Mouse (Mus musculus) forebrain, postnatal 0 days (tissue): ENCODE data around the gene Herc4. TPM values are rescaled to one million over a fixed set of nuclear protein-coding genes. Genes with fewer than 3 reads are reported as not detected.
"Not testable (repeated sequence)": the region's sequence is repeated elsewhere in the genome, so short reads cannot be mapped to it uniquely, and the experiment has no call there.

ENCODE experiments used
- ATAC-seq: fragments of 200-750 bp; cut with Nextera tagmentation; 2 replicates; pipeline ENCODE4 v1.8.0; 2017; ENCODE audit warnings: mild to moderate bottlenecking, moderate library complexity
- DNase-seq: peaks from one replicate; pipeline ENCODE4 v3.0.0-alpha.2; 2015
- H3K27ac ChIP-seq: fragments of 300-500 bp; sonication (generic); 2 replicates; pipeline ENCODE4 v1.5.1; 2014; ENCODE audit warnings: low read depth, mild to moderate bottlenecking, antibody characterized with exemption, low read length, moderate library complexity, mixed read lengths
- H3K27me3 ChIP-seq: fragments of 300-500 bp; sonication (generic); 2 replicates; pipeline ENCODE4 v1.6.1; 2014; ENCODE audit warnings: mild to moderate bottlenecking, low read length, mixed read lengths; ENCODE audit not compliant: insufficient read depth
- H3K36me3 ChIP-seq: fragments of 300-500 bp; sonication (generic); 2 replicates; pipeline ENCODE4 v1.6.1; 2014; ENCODE audit warnings: mild to moderate bottlenecking, moderate library complexity; ENCODE audit not compliant: insufficient read depth
- H3K4me1 ChIP-seq: fragments of 300-500 bp; sonication (generic); 2 replicates; pipeline ENCODE4 v1.6.1; 2014; ENCODE audit warnings: antibody characterized with exemption; ENCODE audit not compliant: insufficient read depth
- H3K4me2 ChIP-seq: fragments of 300-500 bp; sonication (generic); 2 replicates; pipeline ENCODE4 v1.6.1; 2014; ENCODE audit warnings: low read depth, mild to moderate bottlenecking, moderate library complexity
- H3K4me3 ChIP-seq: fragments of 300-500 bp; sonication (generic); 2 replicates; pipeline ENCODE4 v1.5.1; 2014; ENCODE audit warnings: low read depth, low read length, mixed read lengths
- H3K9ac ChIP-seq: fragments of 300-500 bp; sonication (generic); 2 replicates; pipeline ENCODE4 v1.6.1; 2014; ENCODE audit warnings: mild to moderate bottlenecking
- H3K9me3 ChIP-seq: fragments of 300-500 bp; sonication (generic); 2 replicates; pipeline ENCODE4 v1.6.1; 2016; ENCODE audit warnings: low read length
- CTCF ChIP-seq: sonication (generic); IDR thresholded peaks from 2 replicates; pipeline ENCODE4 v1.5.1; 2016; ENCODE audit warnings: antibody characterized with exemption, control low read depth, low read depth
- WGBS: fragments of 180-500 bp; shearing (Covaris S2); extraction: QIAGEN DNeasy Blood & Tissue Kit; methylation state at CpG from one replicate; pipeline ENCODE4 v1.1.7; 2014; 5-methylcytosine and 5-hydroxymethylcytosine counted together
- polyA plus RNA-seq: library from polyadenylated mRNA; unstranded; fragments of >200 nt; fragmentation: Nextera tagmentation; extraction: Ambion mirVana; gene quantifications from 2 replicates; pipeline ENCODE4 v1.2.1, GENCODE M21; 2015
- total RNA-seq: library from RNA; depleted of rRNA; stranded (reverse); fragments of >200 nt; gene quantifications from 2 replicates; pipeline ENCODE4 v1.2.3, GENCODE M21; 2014; rRNA removed

Herc4 gene
- total and polyA plus RNA-seq, 2 experiments from 2014 or later = 21.3 to 44.4 TPM

- H3K4me2 ChIP-seq = no peak overlapping the region
- peaks cover 4% of the 10 kb centered on the region; the same call in 1 of the 2 replicates for H3K4me1 ChIP-seq
- H3K27me3 ChIP-seq = no peaks in the 10 kb centered on the region
- ATAC-seq = no peak
- no peak for DNase-seq
- H3K27ac ChIP-seq = no peak overlapping the region
- H3K36me3 ChIP-seq = no peaks in the 10 kb centered on the region
- H3K4me3 ChIP-seq = no peak overlapping the region
- H3K9me3 ChIP-seq = no peaks in the 10 kb centered on the region
- TF ChIP-seq CTCF = no peak
- WGBS = 88% methylated on average over 7 of the region's 7 CpGs
- H3K9ac ChIP-seq = no peak overlapping the region
Observed at GRCm38 (mm10) chr10:63350666-63351065, 107.1 kb downstream of the Herc4 start.

- not testable (repeated sequence) for DNase-seq, H3K4me2 ChIP-seq, H3K9me3 ChIP-seq, H3K27ac ChIP-seq, H3K36me3 ChIP-seq, H3K4me3 ChIP-seq, H3K4me1 ChIP-seq, H3K27me3 ChIP-seq, H3K9ac ChIP-seq, ATAC-seq
- 86% methylated on average over 7 of the region's 7 CpGs for WGBS
Observed at GRCm38 (mm10) chr10:63351099-63351498, 107.5 kb downstream of the Herc4 start.

GRCm38 (mm10) chr10:63352111-63352510 lies 108.5 kb downstream of the Herc4 start:
- Histone ChIP-seq H3K36me3 (no peaks in the 10 kb centered on the region), H3K27ac (no peak overlapping the region), H3K9ac (no peak overlapping the region), H3K4me1 (peaks cover 4% of the 10 kb centered on the region; the same call in 1 of the 2 replicates), H3K4me2 (no peak overlapping the region), H3K27me3 (no peaks in the 10 kb centered on the region), H3K4me3 (no peak overlapping the region), H3K9me3 (no peaks in the 10 kb centered on the region)
- WGBS = 40% methylated on average over 5 of the region's 5 CpGs
- DNase-seq = no peak
- no peak for TF ChIP-seq CTCF
- ATAC-seq = no peak

- Histone ChIP-seq H3K4me3 (no peak overlapping the region), H3K27me3 (no peaks in the 10 kb centered on the region), H3K36me3 (no peaks in the 10 kb centered on the region), H3K27ac (no peak overlapping the region), H3K4me1 (no peaks in the 10 kb centered on the region), H3K9me3 (no peaks in the 10 kb centered on the region), H3K9ac (no peak overlapping the region), H3K4me2 (no peak overlapping the region)
- DNase-seq (no peak), ATAC-seq (no peak)
- no peak for TF ChIP-seq CTCF
- WGBS = 64% methylated on average over 1 of the region's 1 CpGs
Observed at GRCm38 (mm10) chr10:63360502-63360901, 116.9 kb downstream of the Herc4 start.

GRCm38 (mm10) chr10:63365918-63366455 lies 122.4 kb downstream of the Herc4 start:
- no peak overlapping the region for H3K4me3 ChIP-seq
- no peak for DNase-seq
- H3K9ac ChIP-seq = no peak overlapping the region
- no peaks in the 10 kb centered on the region for H3K9me3 ChIP-seq
- no peaks in the 10 kb centered on the region for H3K27me3 ChIP-seq
- H3K4me1 ChIP-seq = no peaks in the 10 kb centered on the region
- H3K27ac ChIP-seq = no peak overlapping the region
- no peak for TF ChIP-seq CTCF
- 53% methylated on average over 7 of the region's 7 CpGs for WGBS
- ATAC-seq = no peak
- no peak overlapping the region for H3K4me2 ChIP-seq
- H3K36me3 ChIP-seq = no peaks in the 10 kb centered on the region

- no peak overlapping the region for H3K27ac ChIP-seq
- DNase-seq (no peak), ATAC-seq (no peak)
- no peak overlapping the region for H3K9ac ChIP-seq
- no peaks in the 10 kb centered on the region for H3K4me1 ChIP-seq
- no peak overlapping the region for H3K4me3 ChIP-seq
- TF ChIP-seq CTCF = no peak
- H3K27me3 ChIP-seq = no peaks in the 10 kb centered on the region
- 85% methylated on average over 6 of the region's 6 CpGs for WGBS
- H3K9me3 ChIP-seq = no peaks in the 10 kb centered on the region
- H3K4me2 ChIP-seq = no peak overlapping the region
- H3K36me3 ChIP-seq = no peaks in the 10 kb centered on the region
Observed at GRCm38 (mm10) chr10:63367386-63367785, 123.8 kb downstream of the Herc4 start.

Other genes with a start within 250 kb of the Herc4 start
- 18.1 and 19.6 TPM in 2 replicates for gene Hnrnph3, start 219.6 kb upstream of the Herc4 start, total RNA-seq
- 62.4 and 76.9 TPM in 2 replicates for gene Hnrnph3, start 219.6 kb upstream of the Herc4 start, polyA plus RNA-seq
- gene Pbld2, start 219.5 kb upstream of the Herc4 start, total RNA-seq = 0.23 and 1.3 TPM in 2 replicates
- gene Pbld2, start 219.5 kb upstream of the Herc4 start, polyA plus RNA-seq = 0.44 and 0.73 TPM in 2 replicates
- not detected in 2 replicates for gene Pbld1, start 183.6 kb upstream of the Herc4 start, total RNA-seq
- 0.27 and 0.59 TPM in 2 replicates for gene Pbld1, start 183.6 kb upstream of the Herc4 start, polyA plus RNA-seq
- 0.15 and 0.71 TPM in 2 replicates for gene Atoh7, start 144.2 kb upstream of the Herc4 start, total RNA-seq
- gene Atoh7, start 144.2 kb upstream of the Herc4 start, polyA plus RNA-seq = 3.3 and 4.8 TPM in 2 replicates
- 0.62 and 1.2 TPM in 2 replicates for gene Mypn, start 39.9 kb upstream of the Herc4 start, total RNA-seq
- 0.36 and 0.67 TPM in 2 replicates for gene Mypn, start 39.9 kb upstream of the Herc4 start, polyA plus RNA-seq
- 24.0 and 28.3 TPM in 2 replicates for gene Sirt1, start 137.9 kb downstream of the Herc4 start, total RNA-seq
- gene Sirt1, start 137.9 kb downstream of the Herc4 start, polyA plus RNA-seq = 2.7 and 3.3 TPM in 2 replicates
- gene Dnajc12, start 138.6 kb downstream of the Herc4 start, total RNA-seq = 5.6 and 8.4 TPM in 2 replicates
- 8.0 and 11.0 TPM in 2 replicates for gene Dnajc12, start 138.6 kb downstream of the Herc4 start, polyA plus RNA-seq
- gene Gm7075, start 178.0 kb downstream of the Herc4 start, total RNA-seq = not detected in 2 replicates
- gene Gm7075, start 178.0 kb downstream of the Herc4 start, polyA plus RNA-seq = not detected in 2 replicates
- gene Ctnna3, start 186.3 kb downstream of the Herc4 start, total RNA-seq = 0.52 and 0.62 TPM in 2 replicates
- gene Ctnna3, start 186.3 kb downstream of the Herc4 start, polyA plus RNA-seq = 0.33 and 0.51 TPM in 2 replicates